Mouse (Mus musculus) gastrocnemius, adult 2 months (tissue): ENCODE measurements at regions not wholly inside any gene's neighbourhood (a gene's known extent, or its start where the extent isn't known, plus 50 kb on each side); places are given as distances from the start of the nearest gene placed in this dataset.

ENCODE experiments used
- DNase-seq: peaks from one replicate; pipeline ENCODE4 v3.0.0; 2022
- H3K27ac ChIP-seq: fragments of 200-600 bp; 2 replicates; pipeline ENCODE4 v1.8.1; 2022; ENCODE audit warnings: mild to moderate bottlenecking
- H3K4me3 ChIP-seq: fragments of 200-600 bp; 2 replicates; pipeline ENCODE4 v1.8.1; 2022; ENCODE audit warnings: mild to moderate bottlenecking, moderate library complexity
- CTCF ChIP-seq: fragments of 200-600 bp; IDR thresholded peaks from 2 replicates; pipeline ENCODE4 v1.8.1; 2022; ENCODE audit warnings: antibody characterized with exemption, mild to moderate bottlenecking, moderate library complexity
- intact Hi-C: fragments of 180-260 bp; cut with DNase I; formaldehyde crosslinking; loops from one replicate; pipeline ENCODE4 v1.15.1; 2025

- peak; percentile 28 for DNase-seq
- intact Hi-C loops = no loop called here
- no peak overlapping the region for H3K27ac ChIP-seq
- no peak for TF ChIP-seq CTCF
- no peak overlapping the region for H3K4me3 ChIP-seq
Measured at GRCm38 (mm10) chr11:121768824-121769223, 61.2 kb upstream of the Ptchd3 start.

- H3K4me3 ChIP-seq = no peak overlapping the region
- DNase-seq = no peak
- no peak for TF ChIP-seq CTCF
- intact Hi-C loops = no loop called here
- no peak overlapping the region for H3K27ac ChIP-seq
Measured at GRCm38 (mm10) chr11:121770061-121770460, 60.0 kb upstream of the Ptchd3 start.

GRCm38 (mm10) chr11:121776947-121777346 is 53.1 kb upstream of the Ptchd3 start:
- intact Hi-C loops = no loop called here
- no peak overlapping the region for H3K27ac ChIP-seq
- no peak for TF ChIP-seq CTCF
- no peak overlapping the region for H3K4me3 ChIP-seq
- DNase-seq = no peak

- intact Hi-C loops = no loop called here
- TF ChIP-seq CTCF = no peak
- Histone ChIP-seq H3K4me3 (no peak overlapping the region), H3K27ac (no peak overlapping the region)
- no peak for DNase-seq
Measured at GRCm38 (mm10) chr11:121777553-121777952, 52.5 kb upstream of the Ptchd3 start.
